Mouse (Mus musculus) heart, postnatal 4 days (tissue): ENCODE measurements around the gene Coro2a. TPM values are rescaled to one million over a fixed set of nuclear protein-coding genes. Genes with fewer than 3 reads are reported as not detected.

ENCODE experiments used
- DNase-seq: peaks from one replicate; pipeline ENCODE4 v3.0.0; 2021
- total RNA-seq, 2 experiments: library from RNA; stranded (reverse); gene quantifications; 2 replicates each; pipeline ENCODE4 v1.2.3; 2021

The Coro2a gene
- total RNA-seq, 2 experiments from 2014 or later: 0.25 to 0.48 TPM

- no peak for DNase-seq
Observed at GRCm38 (mm10) chr4:46526798-46527557, 75.0 kb downstream of the Coro2a start.

DNA sequence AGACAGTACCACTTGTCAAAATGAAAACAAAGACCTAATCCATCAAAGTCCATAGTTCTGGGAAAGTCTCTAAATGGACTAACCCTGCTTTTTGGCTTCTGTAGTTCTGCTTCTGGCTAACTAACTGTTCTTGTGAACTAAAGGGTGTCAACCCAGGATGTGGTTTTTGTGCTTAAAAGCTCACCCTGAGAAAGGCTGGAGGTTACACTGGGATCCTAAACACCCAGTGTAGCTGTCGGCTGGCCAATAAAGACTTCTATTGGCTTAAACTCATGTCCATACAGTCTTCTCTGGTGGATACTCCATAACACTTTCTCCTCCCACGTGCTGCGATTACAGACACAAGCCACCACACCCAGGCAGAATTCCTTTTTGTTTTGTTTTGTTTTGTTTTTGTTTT lies 75.8 kb downstream of the Coro2a start:
- DNase-seq: no peak

DNA sequence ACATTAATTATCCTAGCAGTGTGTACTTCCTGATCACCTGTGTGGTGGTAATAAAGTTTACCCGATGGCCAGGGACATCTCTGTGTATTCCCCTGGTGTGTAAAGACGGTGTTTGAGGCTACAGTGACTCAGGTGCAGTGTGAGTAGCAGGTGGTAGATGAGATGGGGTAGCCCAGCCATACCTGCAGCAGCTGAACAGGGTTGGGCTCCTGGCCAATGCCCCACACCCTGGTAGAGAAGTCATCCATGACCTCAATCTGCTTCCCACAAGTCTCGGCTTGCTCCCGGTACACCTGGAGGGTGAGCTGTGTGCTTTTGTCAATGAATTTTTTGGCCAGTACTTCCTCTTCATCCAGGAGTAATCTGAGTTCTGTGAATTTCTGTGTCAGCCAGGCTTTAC lies 78.7 kb downstream of the Coro2a start:
- no peak for DNase-seq

DNA sequence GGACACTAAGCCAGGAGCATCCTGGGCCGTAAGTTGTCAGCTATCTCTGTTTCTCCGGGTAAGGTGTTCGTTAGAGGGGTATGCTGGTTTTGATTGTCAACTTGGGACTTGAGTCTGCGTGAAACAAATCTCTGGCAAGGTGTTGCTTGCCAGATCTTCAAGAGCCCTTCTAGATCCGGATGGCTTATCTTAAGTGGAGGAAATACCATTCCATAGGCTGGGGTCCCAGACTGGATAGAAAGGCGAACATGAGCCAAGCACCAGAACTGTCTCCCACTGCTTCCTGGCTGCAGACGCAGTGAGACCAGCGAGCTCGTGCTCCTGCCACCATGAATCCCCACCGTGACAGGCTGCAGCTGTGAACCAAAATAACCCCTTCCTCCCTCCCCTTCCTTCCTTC lies 80.5 kb downstream of the Coro2a start:
- DNase-seq: no peak

DNA sequence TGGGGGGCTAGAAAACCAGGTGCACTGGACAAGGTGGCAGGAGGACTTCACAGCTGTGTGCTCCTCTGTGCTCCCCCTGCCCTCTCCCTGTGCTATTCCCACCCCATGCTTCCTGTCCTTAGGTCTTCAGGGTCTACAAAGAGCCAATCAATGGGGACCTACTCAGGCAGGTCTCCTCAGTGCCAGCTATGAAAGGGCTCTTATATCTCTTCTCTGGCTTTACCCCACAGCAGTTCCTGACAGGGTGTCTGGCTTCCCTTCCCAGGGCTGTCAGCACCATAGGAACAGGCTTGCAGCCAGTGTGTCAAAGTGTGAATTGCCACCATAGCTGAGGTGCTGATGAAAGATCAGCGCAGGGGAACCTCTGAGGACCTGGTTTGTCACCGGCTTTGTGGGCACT lies 81.5 kb downstream of the Coro2a start:
- DNase-seq: peak; percentile 40

GRCm38 (mm10) chr4:46507736-46508460 lies 94.1 kb downstream of the Coro2a start:
- DNase-seq: peak; percentile 92

DNA sequence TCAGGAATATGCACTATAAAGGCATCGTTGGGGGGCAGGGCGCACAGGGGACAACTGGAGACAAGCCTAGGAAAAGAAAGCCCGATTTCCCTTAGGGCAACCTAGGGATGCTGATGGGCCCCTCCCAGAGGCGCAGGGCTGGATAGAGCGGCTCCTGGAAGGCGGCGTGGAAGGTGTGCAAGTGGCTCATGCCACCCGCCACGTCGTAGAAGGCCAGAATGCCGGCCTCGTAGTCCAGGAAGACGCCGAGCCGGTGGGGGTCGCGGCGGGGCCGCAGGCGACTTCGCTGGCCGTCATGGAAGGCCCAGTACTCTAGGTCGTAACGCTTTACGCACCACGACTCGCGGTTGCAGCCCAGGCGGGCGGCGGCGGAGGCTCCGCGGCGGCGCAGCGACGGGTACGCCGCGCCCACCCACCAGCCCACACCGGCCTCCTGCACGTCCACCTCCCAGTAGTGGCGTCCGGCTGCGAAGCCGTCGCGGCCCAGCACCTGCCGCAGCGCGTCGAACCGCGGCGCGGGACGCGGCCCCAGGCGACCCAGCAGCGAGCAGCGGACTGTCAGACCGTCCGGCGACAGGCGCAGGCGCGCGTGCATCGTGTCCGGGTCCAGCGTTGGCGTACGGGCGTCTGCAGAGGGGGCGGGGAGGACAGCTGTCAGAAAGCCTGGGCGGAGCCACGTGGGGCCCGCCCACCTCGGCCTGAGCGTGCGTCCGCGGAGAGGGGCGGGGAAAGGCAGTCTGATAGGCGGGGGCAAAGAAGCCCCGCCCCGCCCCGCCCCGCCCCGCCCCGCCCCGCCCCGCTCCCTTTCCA lies 95.0 kb downstream of the Coro2a start:
- peak; percentile 97 for DNase-seq

GRCm38 (mm10) chr4:46505361-46506057 lies 96.5 kb downstream of the Coro2a start:
- no peak for DNase-seq

GRCm38 (mm10) chr4:46503881-46504280 lies 98.1 kb downstream of the Coro2a start:
- DNase-seq: no peak

DNA sequence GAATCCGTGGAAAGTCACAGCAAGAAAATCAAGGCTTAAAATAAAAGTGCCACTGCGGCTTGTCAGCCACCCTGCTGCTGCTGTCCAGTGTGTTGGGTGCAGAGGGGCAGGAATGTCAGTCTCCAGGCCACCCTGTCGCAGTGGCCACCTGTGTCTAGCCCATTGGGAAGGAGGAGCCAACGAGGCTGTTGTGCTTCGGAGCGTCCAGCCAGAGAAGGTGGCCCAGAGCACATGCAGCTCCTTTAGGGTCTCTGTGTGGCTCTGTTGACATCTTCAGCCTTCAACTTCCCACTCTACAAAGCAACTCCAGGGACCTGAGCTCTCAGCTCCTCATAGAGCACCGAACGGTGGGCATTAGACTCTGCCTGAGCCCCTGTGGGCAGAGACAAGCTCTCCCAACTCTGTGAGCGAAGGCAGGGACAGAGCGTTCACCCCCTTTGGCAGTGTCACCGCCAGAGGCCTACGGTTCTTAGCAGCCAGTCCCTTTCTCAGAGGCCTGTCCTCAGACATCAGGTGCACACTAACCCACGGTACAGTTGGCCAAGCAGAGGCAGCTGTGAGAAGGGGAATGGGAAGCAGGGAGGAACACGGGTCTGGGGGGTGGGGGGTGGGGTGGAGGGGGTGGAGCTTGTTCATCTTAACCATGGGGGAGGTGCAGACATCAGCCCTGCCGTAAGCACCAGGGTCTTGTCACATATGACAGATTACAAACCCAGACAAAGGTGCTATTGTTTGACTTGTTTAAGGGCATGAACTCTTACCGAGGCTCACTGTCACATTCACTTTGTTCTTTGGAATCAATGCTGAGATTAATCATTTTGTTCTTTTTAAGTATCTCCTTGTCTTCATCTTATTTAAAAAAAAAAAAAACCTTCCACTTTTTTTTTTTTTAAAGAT lies 99.1 kb downstream of the Coro2a start:
- no peak for DNase-seq

GRCm38 (mm10) chr4:46498976-46499375 lies 103.0 kb downstream of the Coro2a start:
- DNase-seq: peak; percentile 56

DNA sequence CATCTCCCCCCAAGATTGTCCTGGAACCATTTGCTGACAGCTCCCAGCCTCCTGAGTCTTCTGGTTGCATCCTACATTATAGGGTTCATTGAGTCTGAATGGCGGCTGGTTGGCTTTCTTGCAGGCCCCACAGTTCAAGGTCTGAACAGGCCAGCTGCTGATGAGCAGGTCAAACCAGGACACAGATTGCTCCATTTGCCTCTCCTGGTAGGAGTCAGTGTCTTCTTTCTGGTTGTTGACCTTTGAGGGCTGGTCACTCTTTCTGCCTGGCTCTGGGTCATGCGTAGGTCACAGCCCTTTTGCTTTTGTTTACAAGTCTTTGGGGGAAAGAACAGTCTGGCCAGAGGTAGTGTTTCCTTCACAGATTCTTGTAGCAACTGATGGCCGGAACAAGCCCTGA lies 103.5 kb downstream of the Coro2a start:
- DNase-seq: no peak

GRCm38 (mm10) chr4:46497286-46497892 lies 104.6 kb downstream of the Coro2a start:
- peak; percentile 85 for DNase-seq

DNA sequence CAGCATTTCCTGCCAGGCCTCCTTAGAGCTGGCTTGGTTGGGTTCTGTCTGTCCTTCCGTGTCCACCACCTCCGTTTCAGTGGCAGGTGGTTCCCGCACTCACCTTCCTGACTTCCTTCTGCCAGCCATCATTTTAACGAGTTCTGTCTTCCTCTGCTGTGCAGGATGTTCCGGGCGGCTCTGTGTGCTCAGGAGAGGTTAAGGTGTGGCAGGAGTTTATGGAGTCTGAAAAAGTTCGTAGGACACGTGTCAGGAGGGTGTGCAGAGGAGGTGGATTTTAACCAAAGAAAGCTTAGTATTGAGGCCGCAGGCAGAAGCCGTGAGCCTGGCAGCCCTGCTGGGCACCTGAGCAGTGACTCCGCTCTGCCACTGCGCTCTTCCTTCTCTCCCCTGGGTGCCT lies 106.5 kb downstream of the Coro2a start:
- DNase-seq: no peak

DNA sequence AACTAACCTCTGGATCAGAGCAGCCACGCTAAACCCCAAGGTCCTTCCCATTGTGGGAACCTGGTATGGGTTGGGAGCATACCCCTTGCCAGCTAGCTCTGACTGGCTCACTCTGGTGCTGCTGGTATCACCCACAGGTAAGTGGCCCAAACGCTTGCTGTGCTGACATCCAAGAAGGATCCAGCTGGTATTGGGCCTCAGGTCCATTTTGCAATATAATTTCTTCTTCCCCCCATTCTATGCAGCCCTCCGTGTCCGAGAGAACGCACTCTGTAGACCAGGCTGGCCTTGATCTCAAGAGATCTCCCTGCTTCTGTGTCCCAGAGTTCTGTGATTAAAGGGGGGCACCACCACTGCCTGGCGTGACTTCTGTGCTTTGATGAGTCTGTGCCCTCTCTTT lies 108.9 kb downstream of the Coro2a start:
- DNase-seq: no peak

- DNase-seq: peak; percentile 96
Observed at GRCm38 (mm10) chr4:46489028-46489925, 112.7 kb downstream of the Coro2a start, which contains the start of gene Nans. Gene Nans, plus strand, starts transcription at chr4:46489248.

DNA sequence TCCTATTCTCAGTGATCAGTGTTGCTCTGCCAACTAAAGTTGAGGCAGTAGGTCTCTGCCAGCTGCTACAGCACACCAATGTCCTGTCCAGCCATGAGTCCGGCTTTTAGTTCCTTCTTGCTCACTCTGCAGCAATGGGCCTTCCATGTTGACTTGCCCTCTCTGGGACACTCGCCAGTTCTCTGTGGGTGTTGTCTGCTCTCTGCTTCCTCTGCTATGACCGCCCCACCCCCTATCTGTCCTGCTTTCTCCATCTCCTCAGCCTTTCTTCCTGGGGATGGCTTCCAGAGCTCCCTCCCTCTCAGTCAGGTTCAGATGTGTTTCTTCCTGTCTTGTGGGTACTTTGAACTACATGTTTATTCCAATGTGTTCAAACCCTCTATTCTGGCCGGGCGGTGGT lies 114.7 kb downstream of the Coro2a start:
- DNase-seq: peak; percentile 71
